Comparison of ENCODE assay signal across 8 mouse cellular contexts in genomic region chr17:21009726-21010125, GRCm38 (mm10). TPM values are rescaled to one million over a fixed set of nuclear protein-coding genes. Genes with fewer than 3 reads are reported as not detected.
A peak's percentile ranks its signal among the peaks of the same experiment; 100 is the strongest.
DNase-seq lines count a peak whose midpoint lies in the region; ATAC-seq and TF ChIP-seq lines count a peak whose summit lies in the region.

No protein-coding gene starts in this region.

- no peaks in the 10 kb centered on the region for H3K9me3 ChIP-seq in heart, embryonic 13.5 days
- no peaks in the 10 kb centered on the region for H3K9me3 ChIP-seq in G1E (replicated peaks)
- H3K9me3 ChIP-seq in forebrain, postnatal 0 days (ENCODE audit: low read length): no peaks in the 10 kb centered on the region
- no peaks in the 10 kb centered on the region for H3K9me3 ChIP-seq in midbrain, embryonic 10.5 days (replicated peaks)

- no peak for ATAC-seq in heart, embryonic 13.5 days (ENCODE audit: extremely low read depth, insufficient number of reproducible peaks, low FRiP score, low TSS enrichment)
- no peak for ATAC-seq in G1E (ENCODE audit: extremely low read depth, insufficient number of reproducible peaks, low FRiP score, poor library complexity, severe bottlenecking)
- ATAC-seq in forebrain, postnatal 0 days: no peak
- no peak for ATAC-seq in CD4-positive, CD25-positive, alpha-beta regulatory T cell, adult 4 months

- H3K4me1 ChIP-seq in heart, embryonic 13.5 days: peaks cover 19% of the 10 kb centered on the region
- H3K4me1 ChIP-seq in G1E (ENCODE audit: insufficient read depth, low read depth, low read length): peaks cover 26% of the 10 kb centered on the region
- H3K4me1 ChIP-seq in forebrain, postnatal 0 days (ENCODE audit: insufficient read depth): peaks cover 7% of the 10 kb centered on the region
- peaks cover 17% of the 10 kb centered on the region for H3K4me1 ChIP-seq in midbrain, embryonic 10.5 days

- no peak for TF ChIP-seq CTCF in G1E (IDR thresholded peaks at IDR 0.05; ENCODE audit: low read depth, low read length)
- TF ChIP-seq CTCF in forebrain, postnatal 0 days (IDR thresholded peaks at IDR 0.05; ENCODE audit: low read depth): no peak

- peak overlapping the region; percentile 93 for H3K9ac ChIP-seq in heart, embryonic 13.5 days
- H3K9ac ChIP-seq in forebrain, postnatal 0 days: peak overlapping the region; percentile 77

- peak overlapping the region; percentile 92 for H3K4me3 ChIP-seq in heart, embryonic 13.5 days
- H3K4me3 ChIP-seq in G1E (ENCODE audit: low read depth, low read length): peak overlapping the region; percentile 85
- peak overlapping the region; percentile 68 for H3K4me3 ChIP-seq in forebrain, postnatal 0 days (ENCODE audit: low read depth, low read length)
- peak overlapping the region; percentile 87 for H3K4me3 ChIP-seq in midbrain, embryonic 10.5 days

- peak overlapping the region; percentile 91 for H3K4me2 ChIP-seq in heart, embryonic 13.5 days
- H3K4me2 ChIP-seq in forebrain, postnatal 0 days (ENCODE audit: low read depth): peak overlapping the region; percentile 81

- H3K27ac ChIP-seq in heart, embryonic 13.5 days (replicated peaks): peak overlapping the region; percentile 95
- H3K27ac ChIP-seq in forebrain, postnatal 0 days (ENCODE audit: low read depth, low read length): no peak overlapping the region
- peak overlapping the region; percentile 94 for H3K27ac ChIP-seq in midbrain, embryonic 10.5 days (replicated peaks)

- H3K36me3 ChIP-seq in heart, embryonic 13.5 days: peaks cover 34% of the 10 kb centered on the region
- peaks cover 29% of the 10 kb centered on the region for H3K36me3 ChIP-seq in G1E (replicated peaks)
- H3K36me3 ChIP-seq in forebrain, postnatal 0 days (ENCODE audit: insufficient read depth): peaks cover 15% of the 10 kb centered on the region
- H3K36me3 ChIP-seq in midbrain, embryonic 10.5 days: peaks cover 34% of the 10 kb centered on the region

- intact Hi-C loops in left cerebral cortex, postnatal 14 days (cut with DNase I): loop anchor here (2.0 to 10.0 kb wide), 3 partner anchors 47 to 575 kb away; partner anchors contain the start of gene Ppp2r1a

- whole genome bisulfite sequencing in heart, embryonic 13.5 days: 25% methylated on average over 1 of the region's 1 CpGs
- WGBS in forebrain, postnatal 0 days: 17% methylated on average over 1 of the region's 1 CpGs
- WGBS in midbrain, embryonic 10.5 days: 47% methylated on average over 1 of the region's 1 CpGs

- no peaks in the 10 kb centered on the region; the same call in 1 of the 2 replicates for H3K27me3 ChIP-seq in heart, embryonic 13.5 days (replicated peaks)
- no peaks in the 10 kb centered on the region for H3K27me3 ChIP-seq in G1E (ENCODE audit: insufficient read depth, low read length)
- H3K27me3 ChIP-seq in forebrain, postnatal 0 days (ENCODE audit: insufficient read depth, low read length): no peaks in the 10 kb centered on the region
- no peaks in the 10 kb centered on the region for H3K27me3 ChIP-seq in midbrain, embryonic 10.5 days (ENCODE audit: low read depth, poor library complexity, severe bottlenecking)

- DNase-seq in heart, adult 9 months (ENCODE audit: low spot score in 2 of 2): no peak
- DNase-seq in G1E (ENCODE audit: low spot score): no peak
- no peak for DNase-seq in forebrain, postnatal 0 days
- DNase-seq in midbrain, embryonic 10.5 days (ENCODE audit: low spot score): no peak
- no peak for DNase-seq in left cerebral cortex, postnatal 14 days (ENCODE audit: low spot score in 2 of 2)
- DNase-seq in thymus, postnatal 0 days (ENCODE audit: low spot score): no peak

RNA-seq across cellular contexts. Expression of gene Zfp160, which starts 1.0 kb away (rescaled TPM):
- polyA plus RNA-seq in heart, embryonic 13.5 days (2015; fragmentation: Nextera tagmentation; extraction: Ambion mirVana): 8.0 and 10.4 TPM in 2 replicates
- 37.9 and 47.3 TPM in 2 replicates for total RNA-seq in G1E (2014; fragmentation: Nextera tagmentation)
- total RNA-seq in G1E (2017): 28.4 and 31.1 TPM in 2 replicates
- polyA plus RNA-seq in G1E (2012): 0.79 and 1.4 TPM in 2 replicates
- 22.5 and 31.3 TPM in 2 replicates for total RNA-seq in forebrain, postnatal 0 days (2014; rRNA removed)
- 6.9 and 11.9 TPM in 2 replicates for polyA plus RNA-seq in forebrain, postnatal 0 days (2015; fragmentation: Nextera tagmentation; extraction: Ambion mirVana)
- polyA plus RNA-seq in midbrain, embryonic 10.5 days (2016; fragmentation: Nextera tagmentation; extraction: Ambion mirVana): 15.4 and 17.9 TPM in 2 replicates
- 10 to 100 TPM; 19.6 to 20.4 TPM for polyA plus RNA-seq in CD4-positive, CD25-positive, alpha-beta regulatory T cell, adult 4 months (2017; shearing (Covaris generic))
- 10 to 100 TPM; 19.0 to 21.2 TPM for total RNA-seq in left cerebral cortex, postnatal 14 days (2021)
- 13.0 and 14.1 TPM in 2 replicates for polyA plus RNA-seq in thymus, postnatal 0 days (2015; fragmentation: Nextera tagmentation; extraction: Ambion mirVana)

RNA-seq across cellular contexts. Expression of gene Vmn1r233, which starts 13.5 kb away (rescaled TPM):
- not detected in 2 replicates for polyA plus RNA-seq in heart, embryonic 13.5 days (2015; fragmentation: Nextera tagmentation; extraction: Ambion mirVana)
- total RNA-seq in G1E (2014; fragmentation: Nextera tagmentation) (not detected in 2 replicates), G1E (2017) (0.05 and 0.12 TPM in 2 replicates)
- polyA plus RNA-seq in G1E (2012): not detected in 2 replicates
- total RNA-seq in forebrain, postnatal 0 days (2014; rRNA removed): not detected in 2 replicates
- polyA plus RNA-seq in forebrain, postnatal 0 days (2015; fragmentation: Nextera tagmentation; extraction: Ambion mirVana): not detected in 2 replicates
- not detected in 2 replicates for polyA plus RNA-seq in midbrain, embryonic 10.5 days (2016; fragmentation: Nextera tagmentation; extraction: Ambion mirVana)
- under 1 TPM in 1 of 2 experiments, not detected in 1; 0.07 TPM for polyA plus RNA-seq in CD4-positive, CD25-positive, alpha-beta regulatory T cell, adult 4 months (2017; shearing (Covaris generic))
- not detected for total RNA-seq in left cerebral cortex, postnatal 14 days (2021)
- not detected in 2 replicates for polyA plus RNA-seq in thymus, postnatal 0 days (2015; fragmentation: Nextera tagmentation; extraction: Ambion mirVana)
